Mouse (Mus musculus): ENCODE measurements around the gene Trpm5.

The Trpm5 gene

GRCm38 (mm10) chr7:143094592-143095553 is at the start of gene Trpm5:
Trpm5 (minus strand) TSS chr7:143094642.
- DNase-seq = peak; percentile 56 to 76

DNA sequence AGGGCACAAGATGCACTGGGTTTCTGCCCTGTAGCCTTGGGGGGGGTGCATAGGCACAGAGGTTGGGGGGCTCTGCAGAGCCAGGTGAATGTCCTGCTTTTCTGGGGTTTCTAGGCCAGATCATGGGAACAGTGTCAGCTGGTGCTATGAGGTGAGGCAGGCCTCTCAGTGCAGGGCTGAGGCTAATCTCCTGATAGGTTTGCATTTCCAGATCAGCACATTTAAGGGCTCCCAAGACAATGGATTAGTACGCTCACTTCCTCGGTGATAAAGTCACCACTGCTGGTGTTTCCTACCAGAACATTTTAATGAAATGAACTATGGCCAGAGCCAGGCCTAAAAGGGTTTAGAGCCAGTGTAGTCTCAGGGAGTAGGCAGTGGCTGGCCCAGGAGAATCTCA is 48.2 kb upstream of the Trpm5 start:
- no peak for DNase-seq

GRCm38 (mm10) chr7:143139932-143140331 is 45.5 kb upstream of the Trpm5 start:
- DNase-seq = no peak

GRCm38 (mm10) chr7:143138789-143139188 is 44.3 kb upstream of the Trpm5 start:
- peak; percentile 56 to 82 for DNase-seq

- no peak for DNase-seq
Measured at GRCm38 (mm10) chr7:143136561-143136960, 42.1 kb upstream of the Trpm5 start.

DNA sequence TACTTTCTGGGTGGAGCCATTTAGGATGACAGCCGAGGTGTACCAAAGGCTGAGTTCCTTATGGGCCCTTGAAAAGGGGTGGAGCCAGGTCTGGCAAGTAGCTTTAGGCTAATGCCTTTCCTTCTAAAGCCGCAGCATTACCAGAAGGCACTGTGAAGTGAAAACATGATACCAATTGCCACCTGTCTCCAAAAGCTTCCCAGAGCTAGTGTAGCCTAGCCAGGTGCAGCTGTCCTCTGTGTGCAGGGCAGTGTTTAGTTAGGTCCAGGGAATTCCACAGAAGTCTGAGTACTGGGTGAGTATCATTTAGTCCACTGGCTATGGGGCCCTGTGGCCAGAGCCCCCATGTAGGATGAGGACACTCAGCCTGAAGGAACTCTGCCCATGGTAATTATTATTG is 41.7 kb upstream of the Trpm5 start:
- DNase-seq = no peak

- DNase-seq = no peak
Measured at GRCm38 (mm10) chr7:143132815-143133214, 38.4 kb upstream of the Trpm5 start.

GRCm38 (mm10) chr7:143124902-143125301 is 30.5 kb upstream of the Trpm5 start:
- no peak for DNase-seq

DNA sequence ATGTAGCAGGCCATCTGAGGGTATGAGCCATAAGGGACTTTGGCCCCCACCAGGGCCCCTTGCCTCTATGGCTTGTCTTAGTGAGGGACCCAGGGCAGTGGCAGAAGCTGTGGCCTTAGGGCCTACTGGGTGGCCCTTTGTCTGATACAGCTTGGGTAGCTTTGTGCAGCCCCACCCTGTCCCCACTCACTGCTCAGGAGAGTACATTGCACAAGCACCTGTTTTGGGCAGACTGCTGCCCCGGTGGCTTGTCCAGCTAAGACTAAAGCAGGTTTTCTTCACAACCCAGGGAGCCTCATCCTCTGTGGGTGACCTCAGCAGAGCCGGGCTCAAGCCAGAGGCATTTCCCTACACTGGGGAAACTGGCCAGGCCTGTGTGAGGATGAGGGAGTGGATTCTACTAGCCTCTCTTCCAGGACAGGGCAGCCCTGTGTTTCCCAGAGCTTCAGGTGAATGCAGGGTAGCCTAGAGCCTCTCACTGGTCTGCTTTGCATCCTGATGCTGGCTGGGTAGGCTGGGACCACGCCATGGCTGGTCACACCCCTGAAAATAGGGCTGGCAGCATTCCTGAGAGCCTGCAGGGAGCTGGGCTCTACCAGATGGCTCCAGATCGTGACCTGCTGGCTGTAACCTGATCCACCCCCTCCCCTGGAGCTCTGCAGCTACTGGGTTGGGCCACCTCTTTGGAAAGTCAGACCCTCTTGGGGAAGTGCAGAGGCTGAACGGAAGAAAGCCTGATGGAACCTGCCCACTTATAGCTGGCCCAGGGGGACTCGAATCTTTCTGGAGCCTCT is 29.6 kb upstream of the Trpm5 start:
- DNase-seq = peak; percentile 70 to 88

DNA sequence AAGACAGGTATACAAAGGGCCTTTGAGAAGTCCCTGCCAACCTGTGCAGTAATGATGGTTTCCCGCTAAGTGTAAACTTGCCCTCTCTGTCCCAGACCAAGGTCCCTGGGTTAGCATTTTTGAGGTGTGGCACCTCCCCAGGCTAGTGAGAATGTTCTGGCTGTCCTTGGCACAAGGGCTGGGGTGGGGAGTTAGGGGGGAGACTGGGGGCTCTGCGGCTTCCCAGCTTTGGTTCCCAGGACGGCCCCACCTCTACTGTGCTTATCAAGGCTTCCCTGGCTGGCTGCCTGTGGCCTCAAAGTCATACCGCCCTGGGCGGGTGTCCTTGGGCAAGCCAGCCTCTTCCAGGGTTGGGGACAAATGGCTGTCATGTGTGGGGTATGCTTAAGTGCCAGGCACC is 27.7 kb upstream of the Trpm5 start:
- DNase-seq = peak; percentile 30 to 67

DNA sequence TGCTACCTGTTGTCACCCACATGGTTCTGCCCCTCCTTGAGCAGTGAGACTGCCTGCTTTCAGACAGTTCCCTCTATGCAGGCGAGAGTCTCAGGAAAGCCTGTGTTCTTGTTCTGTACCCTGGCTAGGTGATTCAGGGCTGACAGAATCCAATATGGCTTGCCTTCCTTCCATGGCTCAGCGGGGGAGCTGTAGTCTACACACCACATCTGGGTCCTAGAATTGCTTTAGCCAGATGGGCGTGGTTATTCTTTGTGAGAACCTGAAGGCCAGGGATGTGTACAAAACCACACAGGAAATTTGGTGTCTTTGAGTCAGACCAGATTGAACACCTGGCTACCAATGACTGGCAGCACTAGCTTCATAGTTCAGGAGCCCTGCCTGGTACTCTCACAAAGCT is 25.4 kb upstream of the Trpm5 start:
- no peak for DNase-seq

DNA sequence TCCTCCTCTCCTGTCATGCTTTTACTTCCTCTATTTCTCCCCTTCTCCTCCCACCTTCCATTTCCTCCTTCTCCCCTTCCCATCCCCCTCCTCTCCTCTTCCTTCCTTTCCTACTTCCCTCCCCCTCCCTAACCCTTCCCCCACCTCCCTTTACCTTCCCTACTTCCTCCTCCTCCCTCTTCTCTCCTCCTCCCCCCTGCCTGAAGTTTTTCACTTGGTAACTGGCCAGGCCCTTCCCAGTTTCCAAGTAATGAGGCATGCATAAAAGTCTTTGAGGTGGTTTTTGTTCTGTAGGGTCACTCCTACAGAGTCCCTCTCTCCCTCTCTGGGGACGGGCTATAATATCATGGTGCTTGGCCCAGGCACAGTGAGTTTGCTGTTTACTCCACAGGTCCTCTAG is 25.0 kb upstream of the Trpm5 start:
- DNase-seq = peak; percentile 33 to 68

DNA sequence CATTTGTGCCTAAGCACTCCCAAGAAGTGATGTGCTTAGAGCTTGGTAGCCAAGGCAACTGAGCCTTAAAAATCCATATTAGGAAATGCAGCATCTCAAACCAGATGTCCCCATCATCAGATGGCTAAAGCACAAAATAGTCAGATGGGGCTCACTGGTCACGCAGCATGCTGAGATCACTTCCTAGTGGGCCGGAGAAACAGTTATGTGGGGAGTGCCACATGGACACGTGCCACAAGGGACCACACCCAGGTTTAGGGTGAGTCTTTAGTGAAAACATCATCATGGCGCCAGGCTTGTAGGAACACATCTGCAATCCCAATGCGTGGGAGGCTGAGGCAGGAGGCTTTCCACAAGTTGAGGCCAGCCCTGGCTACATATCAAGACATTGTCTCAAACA is 22.1 kb upstream of the Trpm5 start:
- DNase-seq = no peak

- DNase-seq = no peak
Measured at GRCm38 (mm10) chr7:143114773-143115172, 20.3 kb upstream of the Trpm5 start.

DNA sequence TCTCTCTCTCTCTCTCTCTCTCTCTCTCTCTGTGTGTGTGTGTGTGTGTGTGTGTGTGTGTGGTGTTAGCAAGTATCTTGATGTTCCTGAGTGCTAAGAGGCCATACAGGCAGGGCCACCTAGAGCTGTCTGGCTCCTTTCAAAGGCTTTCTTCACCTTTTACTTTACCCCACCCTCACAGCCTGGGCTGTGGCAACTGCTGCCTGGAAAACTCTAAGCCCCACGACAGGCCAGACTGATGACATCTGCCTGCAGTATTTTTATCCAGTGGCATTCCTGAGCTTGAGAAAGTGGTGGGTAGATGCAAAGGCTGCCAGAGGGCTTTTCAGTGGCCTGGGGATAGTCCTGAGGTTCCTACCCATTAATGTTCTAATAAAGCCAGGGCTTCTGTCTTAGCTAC is 18.0 kb upstream of the Trpm5 start:
- no peak for DNase-seq

- no peak for DNase-seq
Measured at GRCm38 (mm10) chr7:143111719-143112118, 17.3 kb upstream of the Trpm5 start.

DNA sequence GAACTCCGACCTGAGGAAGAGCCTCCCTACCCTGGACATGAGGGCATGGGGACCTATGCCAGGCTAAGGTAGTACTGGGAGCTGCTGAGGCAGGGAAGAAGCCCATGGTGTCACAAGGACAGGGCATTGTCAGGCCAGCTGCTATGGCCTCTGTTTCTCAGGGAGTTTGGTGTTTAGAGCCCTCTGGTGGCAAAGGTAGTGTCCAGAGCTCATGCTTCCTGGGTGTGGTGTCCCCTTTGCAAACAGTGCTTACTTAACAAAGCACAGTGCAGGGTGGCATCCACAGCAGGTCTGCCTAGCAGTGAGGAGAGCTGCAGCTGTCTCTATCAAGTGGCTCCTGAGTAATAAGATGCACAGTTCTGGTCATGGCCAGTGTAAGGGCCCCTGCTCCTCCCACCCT is 16.4 kb upstream of the Trpm5 start:
- no peak for DNase-seq

DNA sequence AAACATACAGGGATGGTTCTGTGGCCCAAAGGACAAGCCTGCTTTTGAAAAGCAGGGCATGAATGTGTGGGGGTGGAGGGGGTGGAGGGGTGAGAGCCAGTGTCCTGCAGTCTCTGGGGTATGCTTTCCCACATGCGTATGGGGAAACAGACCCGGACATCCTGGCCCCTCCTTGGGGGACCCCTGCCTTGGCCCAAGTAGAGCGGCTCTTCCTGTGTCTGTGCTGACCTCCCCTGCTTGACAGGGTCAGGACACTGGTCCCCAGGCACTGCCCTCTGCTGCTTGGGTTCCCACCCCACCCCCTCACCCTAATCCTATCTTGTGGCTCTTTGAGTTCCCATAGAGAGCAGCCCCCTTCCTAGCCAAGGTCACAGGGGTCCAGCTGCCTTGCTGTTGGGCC is 15.3 kb upstream of the Trpm5 start:
- peak in 1 of 2 experiments; percentile 28 for DNase-seq

GRCm38 (mm10) chr7:143108996-143109660 is 14.7 kb upstream of the Trpm5 start:
- DNase-seq = peak in 1 of 2 experiments; percentile 39

DNA sequence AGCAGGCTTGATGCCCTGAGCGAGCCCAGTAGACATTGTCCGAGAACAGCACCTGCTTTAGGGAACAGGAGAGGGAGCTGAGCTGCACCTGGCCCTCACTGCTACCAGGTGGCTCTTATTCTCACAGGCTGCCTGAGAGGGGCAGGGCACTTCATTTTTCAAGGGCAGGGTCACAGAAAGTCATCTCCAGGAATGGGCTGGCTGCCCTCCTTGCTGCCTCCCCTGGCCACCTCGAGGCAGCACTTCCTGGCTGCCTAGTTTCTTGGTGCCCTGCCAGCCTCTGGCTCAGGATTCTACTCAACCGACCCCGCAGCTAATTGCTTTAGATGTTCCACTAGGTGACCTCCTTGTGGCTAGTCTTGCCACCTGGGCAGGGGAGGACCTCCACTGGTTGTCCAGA is 13.8 kb upstream of the Trpm5 start:
- peak; percentile 74 to 87 for DNase-seq

- DNase-seq = peak; percentile 75 to 91
Measured at GRCm38 (mm10) chr7:143106672-143107465, 12.4 kb upstream of the Trpm5 start.

- peak in 1 of 2 experiments; percentile 6 for DNase-seq
Measured at GRCm38 (mm10) chr7:143106062-143106461, 11.6 kb upstream of the Trpm5 start, which contains the start of gene Kcnq1. Kcnq1 (plus strand) TSS chr7:143106362.

All from kidney, postnatal 25 days (tissue).